Mouse (Mus musculus): ENCODE results near the gene Nsun7.

GRCm38 (mm10) chr5:66294952-66295351, 35.3 kb downstream of the Nsun7 start:
- TF ChIP-seq CTCF (IDR thresholded peaks at IDR 0.05; ENCODE audit: insufficient read depth, low read length) (no peak), POLR2A (IDR thresholded peaks at IDR 0.05; ENCODE audit: borderline replicate concordance, extremely low read depth, low read depth, low read length) (no peak)
